Mouse (Mus musculus) hindbrain, embryonic 15.5 days (tissue): ENCODE measurements around the gene Ren1. TPM values are rescaled to one million over a fixed set of nuclear protein-coding genes. Genes with fewer than 3 reads are reported as not detected.
A peak's percentile ranks its signal among the peaks of the same experiment; 100 is the strongest.

Experiments
- ATAC-seq: fragments of 200-750 bp; cut with Nextera tagmentation; 2 replicates; pipeline ENCODE4 v1.8.0; 2017; ENCODE audit warnings: low read depth, moderate number of reproducible peaks, moderate TSS enrichment; ENCODE audit not compliant: low FRiP score
- H3K27ac ChIP-seq: fragments of 300-500 bp; sonication (generic); replicated peaks from 2 replicates; pipeline ENCODE4 v1.5.1; 2015; ENCODE audit warnings: mild to moderate bottlenecking, inconsistent platforms
- H3K27me3 ChIP-seq: fragments of 300-500 bp; sonication (generic); 2 replicates; pipeline ENCODE4 v1.6.1; 2015; ENCODE audit warnings: control low read depth, inconsistent platforms
- H3K36me3 ChIP-seq: fragments of 300-500 bp; sonication (generic); 2 replicates; pipeline ENCODE4 v1.6.1; 2015; ENCODE audit warnings: control low read depth, inconsistent platforms
- H3K4me1 ChIP-seq: fragments of 300-500 bp; sonication (generic); replicated peaks from 2 replicates; pipeline ENCODE4 v1.6.1; 2015; ENCODE audit warnings: control low read depth, inconsistent platforms
- H3K4me2 ChIP-seq: fragments of 300-500 bp; sonication (generic); 2 replicates; pipeline ENCODE4 v1.6.1; 2015; ENCODE audit warnings: moderate library complexity, mild to moderate bottlenecking, inconsistent platforms
- H3K4me3 ChIP-seq: fragments of 300-500 bp; sonication (generic); 2 replicates; pipeline ENCODE4 v1.5.1; 2015; ENCODE audit warnings: mild to moderate bottlenecking, inconsistent platforms
- H3K9ac ChIP-seq: fragments of 300-500 bp; sonication (generic); 2 replicates; pipeline ENCODE4 v1.6.1; 2015; ENCODE audit warnings: inconsistent platforms
- H3K9me3 ChIP-seq: fragments of 300-500 bp; sonication (generic); 2 replicates; pipeline ENCODE4 v1.6.1; 2016; ENCODE audit warnings: control low read depth, inconsistent platforms
- WGBS: fragments of 180-500 bp; shearing (Covaris S2); methylation state at CpG from one replicate; pipeline ENCODE4 v1.1.7; 2015; 5-methylcytosine and 5-hydroxymethylcytosine counted together
- polyA plus RNA-seq: library from polyadenylated mRNA; unstranded; fragments of >200 nt; fragmentation: Nextera tagmentation; extraction: Ambion mirVana; gene quantifications from 2 replicates; pipeline ENCODE4 v1.2.1, GENCODE M21; 2015

Gene Ren1
- polyA plus RNA-seq, 1 experiment from 2014 or later: 7.9 TPM

DNA sequence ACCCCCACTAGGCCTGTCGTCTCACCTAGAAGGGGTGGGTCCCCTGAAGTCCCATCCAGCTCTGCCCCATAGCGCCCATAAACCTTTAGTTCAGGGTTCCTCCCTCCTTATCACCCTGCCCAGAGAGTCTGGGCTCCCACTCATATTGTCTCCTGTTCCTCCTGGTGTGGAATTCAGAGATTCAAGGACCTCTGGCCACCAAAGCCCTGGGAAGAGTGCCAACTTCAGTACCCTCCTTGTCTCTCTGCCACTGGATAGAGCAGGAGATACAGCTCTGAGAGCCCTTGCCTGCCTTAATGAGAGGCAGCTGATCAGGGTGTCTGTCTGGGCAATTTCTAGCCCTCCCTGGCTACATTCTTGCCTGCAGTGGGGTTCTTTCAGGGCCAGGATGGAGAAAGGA lies 14.6 kb downstream of the Ren1 start:
- Histone ChIP-seq H3K36me3 (no peaks in the 10 kb centered on the region), H3K27me3 (peaks cover 9% of the 10 kb centered on the region; the same call in 1 of the 2 replicates), H3K4me2 (peak overlapping the region; percentile 87; the same call in 1 of the 2 replicates), H3K9ac (no peak overlapping the region), H3K4me1 (peaks cover 30% of the 10 kb centered on the region), H3K27ac (no peak overlapping the region), H3K4me3 (no peak overlapping the region), H3K9me3 (no peaks in the 10 kb centered on the region)
- ATAC-seq: no peak
- 56% methylated on average over 2 of the region's 2 CpGs for WGBS

GRCm38 (mm10) chr1:133366951-133367605 lies 16.8 kb downstream of the Ren1 start:
- Histone ChIP-seq H3K27ac (no peak overlapping the region), H3K4me1 (peaks cover 30% of the 10 kb centered on the region), H3K27me3 (peaks cover 8% of the 10 kb centered on the region; the same call in 1 of the 2 replicates), H3K4me3 (no peak overlapping the region), H3K9ac (no peak overlapping the region), H3K4me2 (peak overlapping the region; percentile 7; the same call in 1 of the 2 replicates), H3K9me3 (no peaks in the 10 kb centered on the region), H3K36me3 (no peaks in the 10 kb centered on the region)
- no peak for ATAC-seq
- 56% methylated on average over 10 of the region's 10 CpGs for WGBS

GRCm38 (mm10) chr1:133367606-133368488 lies 17.5 kb downstream of the Ren1 start:
- no peak overlapping the region for H3K9ac ChIP-seq
- WGBS: 16% methylated on average over 11 of the region's 11 CpGs
- H3K27me3 ChIP-seq: peaks cover 5% of the 10 kb centered on the region; the same call in 1 of the 2 replicates
- H3K27ac ChIP-seq: no peak overlapping the region
- ATAC-seq: no peak
- H3K36me3 ChIP-seq: no peaks in the 10 kb centered on the region
- H3K4me3 ChIP-seq: no peak overlapping the region
- H3K4me2 ChIP-seq: peak overlapping the region; percentile 7; the same call in 1 of the 2 replicates
- peaks cover 30% of the 10 kb centered on the region for H3K4me1 ChIP-seq
- H3K9me3 ChIP-seq: no peaks in the 10 kb centered on the region

DNA sequence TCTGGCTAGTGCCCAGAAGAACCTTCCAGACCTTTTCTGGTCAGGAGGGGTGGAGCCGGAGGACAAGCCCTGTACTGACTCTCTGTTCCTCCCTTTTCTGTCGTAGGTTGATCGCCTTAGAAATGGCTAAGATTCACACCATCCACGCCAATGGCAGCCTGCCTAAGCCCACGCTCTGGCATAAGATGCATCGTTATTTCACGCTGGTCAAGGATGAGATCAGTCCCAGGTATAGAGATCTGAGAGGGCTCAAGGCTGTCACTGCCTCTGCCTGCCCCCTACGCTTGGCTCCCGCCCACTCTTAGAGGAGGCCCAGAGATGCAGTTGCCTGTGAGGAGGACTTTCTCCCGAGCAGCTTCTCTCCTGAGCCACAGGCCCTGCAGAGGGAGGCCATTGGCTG lies 18.3 kb downstream of the Ren1 start:
- Histone ChIP-seq H3K4me3 (no peak overlapping the region), H3K9ac (no peak overlapping the region), H3K4me2 (no peak overlapping the region), H3K4me1 (peaks cover 26% of the 10 kb centered on the region), H3K27ac (no peak overlapping the region), H3K36me3 (no peaks in the 10 kb centered on the region), H3K27me3 (peaks cover 5% of the 10 kb centered on the region; the same call in 1 of the 2 replicates), H3K9me3 (no peaks in the 10 kb centered on the region)
- 66% methylated on average over 10 of the region's 10 CpGs for WGBS
- no peak for ATAC-seq

GRCm38 (mm10) chr1:133370352-133370751 lies 20.0 kb downstream of the Ren1 start:
- WGBS: 77% methylated on average over 4 of the region's 4 CpGs
- Histone ChIP-seq H3K36me3 (no peaks in the 10 kb centered on the region), H3K4me3 (no peak overlapping the region), H3K4me1 (peaks cover 12% of the 10 kb centered on the region), H3K27ac (no peak overlapping the region), H3K9me3 (no peaks in the 10 kb centered on the region), H3K27me3 (no peaks in the 10 kb centered on the region; the same call in 1 of the 2 replicates), H3K9ac (no peak overlapping the region), H3K4me2 (no peak overlapping the region)
- no peak for ATAC-seq

DNA sequence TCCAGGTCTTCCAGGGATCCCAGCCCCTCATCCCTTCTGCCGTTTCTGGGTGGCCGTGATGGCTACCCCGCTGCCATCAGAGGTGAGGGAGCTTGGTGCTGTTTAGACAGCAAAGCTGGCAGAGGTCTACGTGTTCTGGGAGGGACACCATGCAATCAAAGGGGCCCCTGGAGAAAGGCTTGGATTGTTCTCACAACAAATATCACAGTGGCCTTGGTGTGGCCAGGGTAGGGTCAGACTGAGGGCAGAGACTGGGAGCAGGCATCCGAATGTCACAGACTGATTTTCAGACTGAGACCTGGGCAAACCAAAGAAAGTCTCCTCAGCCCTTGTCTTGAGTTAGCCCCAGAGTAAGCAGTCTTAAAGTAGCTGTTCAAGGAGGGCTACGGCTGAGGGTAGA lies 21.1 kb downstream of the Ren1 start:
- H3K27me3 ChIP-seq: no peaks in the 10 kb centered on the region
- 80% methylated on average over 6 of the region's 6 CpGs for WGBS

DNA sequence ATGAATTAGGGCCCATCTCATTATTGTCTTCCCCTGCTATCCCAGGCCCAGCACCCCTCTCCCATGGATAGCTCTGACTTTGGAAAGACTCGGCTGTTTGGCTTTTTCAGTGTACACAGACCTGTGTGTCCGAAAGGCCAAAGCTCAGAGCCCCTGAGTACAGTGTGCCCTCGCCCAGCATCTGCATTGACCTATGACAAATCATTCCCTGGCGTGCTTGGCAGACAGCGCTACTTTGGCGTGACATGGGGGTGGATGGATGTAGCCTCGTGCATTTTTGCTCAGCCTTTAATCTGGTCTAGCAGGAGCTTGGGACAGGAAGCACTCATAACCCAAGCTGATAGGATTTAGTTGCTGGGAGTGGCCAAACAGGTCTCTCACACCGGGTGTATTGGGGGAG lies 21.8 kb downstream of the Ren1 start:
- Histone ChIP-seq H3K9ac (no peak overlapping the region), H3K4me2 (no peak overlapping the region), H3K4me3 (no peak overlapping the region), H3K4me1 (peaks cover 12% of the 10 kb centered on the region), H3K9me3 (no peaks in the 10 kb centered on the region), H3K27me3 (no peaks in the 10 kb centered on the region), H3K36me3 (no peaks in the 10 kb centered on the region), H3K27ac (no peak overlapping the region)
- WGBS: 73% methylated on average over 8 of the region's 8 CpGs
- ATAC-seq: no peak

More for the DNA sequence above, 21.1 kb downstream of the Ren1 start:
- Histone ChIP-seq H3K36me3 (no peaks in the 10 kb centered on the region), H3K4me3 (no peak overlapping the region), H3K9ac (no peak overlapping the region), H3K27ac (no peak overlapping the region), H3K9me3 (no peaks in the 10 kb centered on the region), H3K4me1 (peaks cover 12% of the 10 kb centered on the region), H3K4me2 (no peak overlapping the region)
- no peak for ATAC-seq

- Histone ChIP-seq H3K36me3 (no peaks in the 10 kb centered on the region), H3K27ac (no peak overlapping the region), H3K9ac (no peak overlapping the region), H3K4me1 (no peaks in the 10 kb centered on the region), H3K4me2 (no peak overlapping the region), H3K27me3 (no peaks in the 10 kb centered on the region), H3K4me3 (no peak overlapping the region), H3K9me3 (no peaks in the 10 kb centered on the region)
- 55% methylated on average over 10 of the region's 10 CpGs for WGBS
- ATAC-seq: no peak
Measured at GRCm38 (mm10) chr1:133375696-133376346, 25.5 kb downstream of the Ren1 start.

- Histone ChIP-seq H3K36me3 (no peaks in the 10 kb centered on the region), H3K9me3 (no peaks in the 10 kb centered on the region), H3K4me2 (no peak overlapping the region), H3K27me3 (no peaks in the 10 kb centered on the region), H3K4me3 (no peak overlapping the region), H3K4me1 (peaks cover 5% of the 10 kb centered on the region), H3K9ac (no peak overlapping the region), H3K27ac (no peak overlapping the region)
- WGBS: 87% methylated on average over 5 of the region's 5 CpGs
- ATAC-seq: no peak
Measured at GRCm38 (mm10) chr1:133377547-133377946, 27.2 kb downstream of the Ren1 start.

GRCm38 (mm10) chr1:133379254-133379985 lies 29.1 kb downstream of the Ren1 start:
- no peaks in the 10 kb centered on the region for H3K27me3 ChIP-seq
- H3K27ac ChIP-seq: no peak overlapping the region
- no peaks in the 10 kb centered on the region for H3K9me3 ChIP-seq
- H3K9ac ChIP-seq: no peak overlapping the region
- no peak overlapping the region for H3K4me2 ChIP-seq
- H3K4me1 ChIP-seq: peaks cover 10% of the 10 kb centered on the region
- whole genome bisulfite sequencing: 66% methylated on average over 10 of the region's 10 CpGs
- H3K4me3 ChIP-seq: no peak overlapping the region
- no peak for ATAC-seq
- H3K36me3 ChIP-seq: no peaks in the 10 kb centered on the region

DNA sequence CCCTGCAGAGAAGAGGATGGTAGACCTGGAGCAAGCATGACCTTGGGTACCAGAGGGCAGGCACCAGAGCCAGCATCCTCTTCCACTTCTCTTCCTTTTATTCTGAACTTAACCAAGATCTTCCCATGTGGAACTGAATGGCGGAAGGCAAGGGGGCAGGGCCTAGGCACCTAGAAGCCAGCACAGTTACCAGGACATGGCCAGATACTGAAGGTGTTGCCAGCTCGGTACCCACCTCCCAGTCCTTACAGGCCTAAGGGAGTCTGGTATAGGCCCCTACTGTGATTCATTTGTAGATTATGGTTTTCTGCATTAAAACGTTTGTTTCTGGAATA lies 29.6 kb downstream of the Ren1 start:
- no peaks in the 10 kb centered on the region for H3K36me3 ChIP-seq
- 86% methylated on average over 3 of the region's 3 CpGs for WGBS
- no peak overlapping the region for H3K9ac ChIP-seq
- no peaks in the 10 kb centered on the region for H3K9me3 ChIP-seq
- no peak overlapping the region for H3K4me3 ChIP-seq
- H3K27me3 ChIP-seq: no peaks in the 10 kb centered on the region
- no peak for ATAC-seq
- H3K4me1 ChIP-seq: peaks cover 10% of the 10 kb centered on the region
- no peak overlapping the region for H3K27ac ChIP-seq
- no peak overlapping the region for H3K4me2 ChIP-seq
